Mouse (Mus musculus) testis, adult 2 months (tissue): ENCODE results near the gene Meig1. TPM values are rescaled to one million over a fixed set of nuclear protein-coding genes. Genes with fewer than 3 reads are reported as not detected.
A peak's percentile ranks its signal among the peaks of the same experiment; 100 is the strongest.
"Not testable (repeated sequence)": the region's sequence is repeated elsewhere in the genome, so short reads cannot be mapped to it uniquely, and the experiment has no call there.

Experiments
- H3K27ac ChIP-seq: fragments of 200-500 bp; 2 replicates; pipeline ENCODE4 v1.5.1; 2012; ENCODE audit warnings: low read depth, low read length; ENCODE audit not compliant: control insufficient read depth, insufficient read depth
- H3K27me3 ChIP-seq: fragments of 200-500 bp; 2 replicates; pipeline ENCODE4 v1.6.1; 2012; ENCODE audit warnings: mild to moderate bottlenecking, low read length, moderate library complexity; ENCODE audit not compliant: control insufficient read depth, insufficient read depth
- H3K36me3 ChIP-seq: fragments of 200-500 bp; 2 replicates; pipeline ENCODE4 v1.6.1; 2012; ENCODE audit warnings: mild to moderate bottlenecking, low read length; ENCODE audit not compliant: control insufficient read depth, insufficient read depth
- H3K4me1 ChIP-seq: fragments of 200-500 bp; 2 replicates; pipeline ENCODE4 v1.6.1; 2012; ENCODE audit warnings: low read length; ENCODE audit not compliant: control insufficient read depth, insufficient read depth
- H3K4me3 ChIP-seq: fragments of 200-500 bp; 2 replicates; pipeline ENCODE4 v1.5.1; 2012; ENCODE audit warnings: low read depth, mild to moderate bottlenecking, low read length, moderate library complexity, mixed read lengths; ENCODE audit not compliant: control insufficient read depth
- CTCF ChIP-seq: fragments of 200-500 bp; IDR thresholded peaks from 2 replicates; pipeline ENCODE4 v1.5.1; 2012; ENCODE audit warnings: low read depth, mild to moderate bottlenecking, inconsistent platforms, low read length, moderate library complexity; ENCODE audit not compliant: control insufficient read depth, insufficient read depth, insufficient replicate concordance
- POLR2A ChIP-seq: fragments of 200-500 bp; IDR thresholded peaks from 2 replicates; pipeline ENCODE4 v1.6.1; 2012; ENCODE audit warnings: low read depth, mild to moderate bottlenecking, inconsistent platforms, low read length, moderate library complexity; ENCODE audit not compliant: control insufficient read depth
- polyA plus RNA-seq: library from polyadenylated mRNA; depleted of rRNA; stranded (reverse); fragments of >200 nt; gene quantifications from 2 replicates; pipeline ENCODE4 v1.2.3, GENCODE M21; 2012; rRNA removed

Meig1 gene
- polyA plus RNA-seq, 1 experiment = 1,294 TPM

- no peaks in the 10 kb centered on the region for H3K27me3 ChIP-seq
- no peak overlapping the region for H3K27ac ChIP-seq
- H3K4me1 ChIP-seq = no peaks in the 10 kb centered on the region
- no peak overlapping the region for H3K4me3 ChIP-seq
- H3K36me3 ChIP-seq = peaks cover 4% of the 10 kb centered on the region; the same call in 1 of the 2 replicates
- TF ChIP-seq CTCF = peak; percentile 54; the same call in 1 of the 2 replicates
- TF ChIP-seq POLR2A = no peak
These were observed 8.2 kb downstream of the Meig1 start for GRCm38 (mm10) chr2:3414241-3414640.

- Histone ChIP-seq H3K36me3 (no peaks in the 10 kb centered on the region), H3K4me1 (no peaks in the 10 kb centered on the region), H3K4me3 (no peak overlapping the region), H3K27ac (no peak overlapping the region), H3K27me3 (no peaks in the 10 kb centered on the region)
- no peak for TF ChIP-seq POLR2A
These were observed 14.7 kb downstream of the Meig1 start for GRCm38 (mm10) chr2:3407756-3408155.

- H3K27ac ChIP-seq = no peak overlapping the region
- TF ChIP-seq POLR2A (no peak), CTCF (no peak)
- H3K27me3 ChIP-seq = no peaks in the 10 kb centered on the region
- H3K4me1 ChIP-seq = no peaks in the 10 kb centered on the region
- no peaks in the 10 kb centered on the region for H3K36me3 ChIP-seq
- no peak overlapping the region for H3K4me3 ChIP-seq
These were observed 16.5 kb downstream of the Meig1 start for GRCm38 (mm10) chr2:3405981-3406380.

- not testable (repeated sequence) for H3K36me3 ChIP-seq, H3K4me1 ChIP-seq, H3K27ac ChIP-seq, H3K4me3 ChIP-seq, H3K27me3 ChIP-seq
These were observed 25.3 kb downstream of the Meig1 start, which contains the start of gene Olah for GRCm38 (mm10) chr2:3397110-3397509. Gene Olah (minus strand): TSS chr2:3397210.

- Histone ChIP-seq H3K4me3 (no peak overlapping the region), H3K4me1 (no peaks in the 10 kb centered on the region), H3K27me3 (no peaks in the 10 kb centered on the region), H3K36me3 (no peaks in the 10 kb centered on the region), H3K27ac (no peak overlapping the region)
- TF ChIP-seq CTCF = no peak
These were observed 30.5 kb downstream of the Meig1 start for GRCm38 (mm10) chr2:3391945-3392344.

- Histone ChIP-seq H3K27me3 (no peaks in the 10 kb centered on the region), H3K36me3 (no peaks in the 10 kb centered on the region), H3K4me3 (no peak overlapping the region), H3K27ac (no peak overlapping the region), H3K4me1 (no peaks in the 10 kb centered on the region)
- TF ChIP-seq CTCF (no peak), POLR2A (no peak)
These were observed 35.2 kb downstream of the Meig1 start for GRCm38 (mm10) chr2:3387105-3387860.

GRCm38 (mm10) chr2:3365127-3365526, 57.3 kb downstream of the Meig1 start:
- no peaks in the 10 kb centered on the region for H3K36me3 ChIP-seq
- H3K27ac ChIP-seq = no peak overlapping the region
- H3K27me3 ChIP-seq = no peaks in the 10 kb centered on the region
- TF ChIP-seq CTCF (no peak), POLR2A (no peak)
- no peaks in the 10 kb centered on the region for H3K4me1 ChIP-seq
- no peak overlapping the region for H3K4me3 ChIP-seq

GRCm38 (mm10) chr2:3361067-3361466, 61.4 kb downstream of the Meig1 start:
- Histone ChIP-seq H3K4me3 (no peak overlapping the region), H3K4me1 (no peaks in the 10 kb centered on the region), H3K36me3 (no peaks in the 10 kb centered on the region), H3K27me3 (no peaks in the 10 kb centered on the region), H3K27ac (no peak overlapping the region)
- TF ChIP-seq CTCF (no peak), POLR2A (no peak)

Other genes starting within 250 kb of the Meig1 start
- gene Nmt2, start 138.4 kb downstream of the Meig1 start, polyA plus RNA-seq = 24.0 and 25.3 TPM in 2 replicates
- gene Rpp38, start 90.0 kb downstream of the Meig1 start, polyA plus RNA-seq = 18.4 and 21.0 TPM in 2 replicates
- gene Acbd7, start 86.5 kb downstream of the Meig1 start, polyA plus RNA-seq = 0.33 and 20.7 TPM in 2 replicates
- 0.61 and 0.68 TPM in 2 replicates for gene Olah, start 25.4 kb downstream of the Meig1 start, polyA plus RNA-seq
- gene Dclre1c, start 1.5 kb upstream of the Meig1 start, polyA plus RNA-seq = 5.6 and 6.4 TPM in 2 replicates
- gene Suv39h2, start 52.4 kb upstream of the Meig1 start, polyA plus RNA-seq = 5.5 and 8.2 TPM in 2 replicates
- 0.40 and 0.48 TPM in 2 replicates for gene Gm45902, start 90.1 kb upstream of the Meig1 start, polyA plus RNA-seq
- 14.5 and 16.9 TPM in 2 replicates for gene Hspa14, start 90.2 kb upstream of the Meig1 start, polyA plus RNA-seq
- gene Cdnf, start 90.4 kb upstream of the Meig1 start, polyA plus RNA-seq = 1.9 and 2.1 TPM in 2 replicates
- gene Fam107b, start 147.8 kb upstream of the Meig1 start, polyA plus RNA-seq = 75.0 and 75.1 TPM in 2 replicates